Mouse (Mus musculus) G1E (cell line): ENCODE measurements at regions not wholly inside any gene's neighbourhood (a gene's known extent, or its start where the extent isn't known, plus 50 kb on each side); places are given as distances from the start of the nearest gene placed in this dataset.

ENCODE experiments used
- ATAC-seq: 2 replicates; pipeline ENCODE4 v1.8.0; 2016; ENCODE audit warnings: mild to moderate bottlenecking; ENCODE audit not compliant: insufficient number of reproducible peaks, poor library complexity, low FRiP score, severe bottlenecking; ENCODE audit errors: extremely low read depth
- DNase-seq: peaks from one replicate; pipeline ENCODE4 v3.0.0; 2012; ENCODE audit warnings: low spot score
- H3K27me3 ChIP-seq: 2 replicates; pipeline ENCODE4 v1.6.1; 2012; ENCODE audit warnings: mild to moderate bottlenecking, low read length, inconsistent platforms; ENCODE audit not compliant: insufficient read depth
- H3K36me3 ChIP-seq: replicated peaks from 2 replicates; pipeline ENCODE3; 2012; ENCODE audit warnings: mild to moderate bottlenecking, inconsistent platforms
- H3K4me1 ChIP-seq: 2 replicates; pipeline ENCODE4 v1.6.1; 2012; ENCODE audit warnings: low read depth, low read length, inconsistent platforms, mixed read lengths; ENCODE audit not compliant: insufficient read depth
- H3K4me3 ChIP-seq: 2 replicates; pipeline ENCODE4 v1.5.1; 2012; ENCODE audit warnings: low read depth, mild to moderate bottlenecking, inconsistent platforms, low read length, moderate library complexity, mixed read lengths
- H3K9me3 ChIP-seq: replicated peaks from 2 replicates; pipeline ENCODE4 v1.6.1; 2012; ENCODE audit warnings: inconsistent platforms
- CTCF ChIP-seq: IDR thresholded peaks from 2 replicates; pipeline ENCODE4 v1.5.1; 2012; ENCODE audit warnings: low read depth, low read length, inconsistent platforms, mixed read lengths
- GATA1 ChIP-seq: IDR thresholded peaks from 2 replicates; pipeline ENCODE4 v1.6.1; 2012; ENCODE audit warnings: borderline replicate concordance, low read length, inconsistent platforms, mixed read lengths
- GATA2 ChIP-seq: IDR thresholded peaks from 2 replicates; pipeline ENCODE4 v1.6.1; 2012; ENCODE audit warnings: low read depth, low read length, inconsistent platforms, borderline replicate concordance
- POLR2AphosphoS5 ChIP-seq: IDR thresholded peaks from 2 replicates; pipeline ENCODE4 v1.6.1; 2012; ENCODE audit warnings: low read depth, low read length, inconsistent platforms; ENCODE audit not compliant: insufficient replicate concordance
- TAL1 ChIP-seq: conservative IDR thresholded peaks from 2 replicates; pipeline ENCODE4 v1.6.1; 2012; ENCODE audit warnings: low read depth, low read length, inconsistent platforms, mixed read lengths

- peaks cover 8% of the 10 kb centered on the region; the same call in 1 of the 2 replicates for H3K9me3 ChIP-seq
- no peak for ATAC-seq
- DNase-seq: no peak
- TF ChIP-seq CTCF (no peak), GATA1 (no peak), POLR2AphosphoS5 (no peak), GATA2 (no peak), TAL1 (no peak)
- no peaks in the 10 kb centered on the region for H3K4me1 ChIP-seq
- H3K4me3 ChIP-seq: no peak overlapping the region
- H3K27me3 ChIP-seq: no peaks in the 10 kb centered on the region
- no peaks in the 10 kb centered on the region for H3K36me3 ChIP-seq
These were observed 76.6 kb upstream of the Maml3 start for GRCm38 (mm10) chr3:52181326-52182101.

GRCm38 (mm10) chr3:52184241-52184640 lies 79.4 kb upstream of the Maml3 start:
- H3K36me3 ChIP-seq: no peaks in the 10 kb centered on the region
- H3K4me1 ChIP-seq: no peaks in the 10 kb centered on the region
- H3K27me3 ChIP-seq: no peaks in the 10 kb centered on the region
- ATAC-seq (no peak), DNase-seq (no peak)
- TF ChIP-seq POLR2AphosphoS5 (no peak), GATA1 (no peak)
- H3K4me3 ChIP-seq: no peak overlapping the region
- H3K9me3 ChIP-seq: peaks cover 6% of the 10 kb centered on the region; the same call in 1 of the 2 replicates

- no peak for DNase-seq
- Histone ChIP-seq H3K4me1 (no peaks in the 10 kb centered on the region), H3K27me3 (no peaks in the 10 kb centered on the region), H3K4me3 (no peak overlapping the region), H3K36me3 (no peaks in the 10 kb centered on the region), H3K9me3 (peaks cover 3% of the 10 kb centered on the region; the same call in 1 of the 2 replicates)
- TF ChIP-seq GATA1 (no peak), GATA2 (no peak), POLR2AphosphoS5 (no peak), TAL1 (no peak), CTCF (no peak)
- no peak for ATAC-seq
These were observed 80.5 kb upstream of the Maml3 start for GRCm38 (mm10) chr3:52185351-52185750.

- no peak for DNase-seq
- no peak overlapping the region for H3K4me3 ChIP-seq
- H3K9me3 ChIP-seq: no peaks in the 10 kb centered on the region
- H3K4me1 ChIP-seq: no peaks in the 10 kb centered on the region
- H3K27me3 ChIP-seq: no peaks in the 10 kb centered on the region
- H3K36me3 ChIP-seq: no peaks in the 10 kb centered on the region
- TF ChIP-seq GATA2: no peak
- TF ChIP-seq TAL1: no peak
- no peak for TF ChIP-seq POLR2AphosphoS5
- TF ChIP-seq CTCF: no peak
- TF ChIP-seq GATA1: no peak
- no peak for ATAC-seq
These were observed 80.7 kb upstream of the Foxo1 start for GRCm38 (mm10) chr3:52187401-52187801.

GRCm38 (mm10) chr3:52188303-52188702 lies 79.8 kb upstream of the Foxo1 start:
- no peaks in the 10 kb centered on the region for H3K27me3 ChIP-seq
- no peaks in the 10 kb centered on the region for H3K4me1 ChIP-seq
- no peak overlapping the region for H3K4me3 ChIP-seq
- TF ChIP-seq GATA2 (no peak), POLR2AphosphoS5 (no peak), CTCF (no peak), TAL1 (no peak), GATA1 (no peak)
- H3K36me3 ChIP-seq: no peaks in the 10 kb centered on the region
- H3K9me3 ChIP-seq: no peaks in the 10 kb centered on the region
- ATAC-seq (no peak), DNase-seq (no peak)

GRCm38 (mm10) chr3:52189016-52189415 lies 79.1 kb upstream of the Foxo1 start:
- no peaks in the 10 kb centered on the region for H3K36me3 ChIP-seq
- TF ChIP-seq POLR2AphosphoS5 (no peak), CTCF (no peak), TAL1 (no peak), GATA1 (no peak), GATA2 (no peak)
- no peak overlapping the region for H3K4me3 ChIP-seq
- no peaks in the 10 kb centered on the region for H3K27me3 ChIP-seq
- no peaks in the 10 kb centered on the region for H3K4me1 ChIP-seq
- DNase-seq (no peak), ATAC-seq (no peak)
- no peaks in the 10 kb centered on the region for H3K9me3 ChIP-seq
